Mouse (Mus musculus) MEL (cell line): ENCODE measurements at regions not wholly inside any gene's neighbourhood (a gene's known extent, or its start where the extent isn't known, plus 50 kb on each side); places are given as distances from the start of the nearest gene placed in this dataset.

Source experiments
- CTCF ChIP-seq, 3 experiments: IDR thresholded peaks in 2 of 3; conservative IDR thresholded peaks in 1 of 3; 2 replicates each; pipeline ENCODE4 v1.5.1; 2011 to 2012; ENCODE audit warnings: low read length in 3 of 3, low read depth in 2 of 3, mild to moderate bottlenecking in 2 of 3, improper control_type of control experiment in 1 of 3, inconsistent platforms in 1 of 3, mixed read lengths in 1 of 3, moderate library complexity in 1 of 3; ENCODE audit not compliant: control insufficient read depth in 1 of 3, insufficient read depth in 1 of 3, poor library complexity in 1 of 3, severe bottlenecking in 1 of 3
- E2F4 ChIP-seq: IDR thresholded peaks from 2 replicates; pipeline ENCODE4 v1.6.1; 2011; ENCODE audit warnings: low read depth, low read length, improper control_type of control experiment, borderline replicate concordance
- GATA1 ChIP-seq: IDR thresholded peaks from 2 replicates; pipeline ENCODE4 v1.6.1; 2011; ENCODE audit warnings: low read depth, low read length, improper control_type of control experiment
- MAFK ChIP-seq: IDR thresholded peaks from 2 replicates; pipeline ENCODE4 v1.6.1; 2011; ENCODE audit warnings: low read depth, mild to moderate bottlenecking, low read length, improper control_type of control experiment, borderline replicate concordance
- POLR2A ChIP-seq, 2 experiments: IDR thresholded peaks; 2 replicates each; pipeline ENCODE4 v1.6.1; 2011 to 2012; ENCODE audit warnings: low read length in 2 of 2, mild to moderate bottlenecking in 2 of 2, control low read depth in 1 of 2, improper control_type of control experiment in 1 of 2, low read depth in 1 of 2, moderate library complexity in 1 of 2; ENCODE audit not compliant: control insufficient read depth in 1 of 2, insufficient read depth in 1 of 2, poor library complexity in 1 of 2
- POLR2AphosphoS2 ChIP-seq: IDR thresholded peaks from 2 replicates; pipeline ENCODE4 v1.6.1; 2011; ENCODE audit warnings: low read length, improper control_type of control experiment

DNA sequence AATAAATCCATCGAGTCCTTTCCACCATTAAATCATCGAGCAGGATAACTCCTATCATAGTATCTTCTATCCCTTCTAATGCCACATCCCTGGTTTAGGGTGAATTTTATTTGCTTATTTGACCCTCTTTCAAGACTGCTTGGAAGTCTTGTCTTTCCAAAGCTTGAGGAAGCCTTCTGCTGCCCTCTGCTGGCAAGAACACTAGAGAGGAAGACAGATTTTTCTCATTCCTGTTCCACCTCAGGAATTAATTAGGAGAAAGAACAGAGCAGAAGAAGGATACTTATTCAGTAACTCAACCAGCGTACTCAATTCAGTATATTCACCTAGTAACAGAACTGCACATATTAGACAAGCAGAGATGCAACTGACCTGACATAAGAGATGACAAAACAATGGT is 1005.9 kb downstream of the Basp1 start:
- TF ChIP-seq POLR2A (IDR thresholded peaks at IDR 0.05; ENCODE audit: control insufficient read depth in 1 of 2, insufficient read depth in 1 of 2, low read depth in 1 of 2, low read length in 2 of 2, poor library complexity in 1 of 2) (no peak), POLR2AphosphoS2 (no peak), E2F4 (no peak), MAFK (no peak), GATA1 (no peak), CTCF (IDR thresholded peaks at IDR 0.05 in 2 of 3, conservative IDR thresholded peaks at IDR 0.05 in 1 of 3; ENCODE audit: control insufficient read depth in 1 of 3, insufficient read depth in 1 of 3, low read depth in 2 of 3, low read length in 3 of 3, poor library complexity in 1 of 3, severe bottlenecking in 1 of 3) (peak; percentile 37 to 80 (median 72); a peak in 5 of 6 replicates)
